Mouse (Mus musculus) retina, embryonic 14.5 days (tissue): ENCODE results near the gene Trp53bp1.
A peak's percentile ranks its signal among the peaks of the same experiment; 100 is the strongest.

ENCODE experiments used
- DNase-seq: peaks from one replicate; pipeline ENCODE4 v3.0.0-alpha.2; 2015; ENCODE audit warnings: low spot score

Trp53bp1 gene

DNA sequence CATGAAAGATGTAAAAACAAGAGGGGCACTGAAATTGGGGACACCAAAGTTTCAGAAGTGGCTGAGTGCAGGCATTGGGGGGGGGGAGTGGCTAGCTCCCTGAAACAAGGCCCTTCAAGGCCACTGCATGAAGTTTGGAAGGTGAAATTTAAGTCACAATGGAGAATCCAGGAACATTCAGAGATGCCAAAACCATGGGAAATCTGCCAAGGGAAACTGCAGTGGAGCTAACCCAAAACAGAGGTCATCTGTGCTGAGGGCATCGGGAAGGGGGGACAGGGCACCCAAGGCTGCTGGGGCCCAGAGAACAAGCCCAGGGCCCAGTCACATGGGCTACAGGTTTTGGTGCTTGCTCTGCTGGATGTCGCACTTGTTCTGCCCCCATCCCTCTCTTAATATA is 21.4 kb downstream of the Trp53bp1 start:
- DNase-seq: no peak

DNA sequence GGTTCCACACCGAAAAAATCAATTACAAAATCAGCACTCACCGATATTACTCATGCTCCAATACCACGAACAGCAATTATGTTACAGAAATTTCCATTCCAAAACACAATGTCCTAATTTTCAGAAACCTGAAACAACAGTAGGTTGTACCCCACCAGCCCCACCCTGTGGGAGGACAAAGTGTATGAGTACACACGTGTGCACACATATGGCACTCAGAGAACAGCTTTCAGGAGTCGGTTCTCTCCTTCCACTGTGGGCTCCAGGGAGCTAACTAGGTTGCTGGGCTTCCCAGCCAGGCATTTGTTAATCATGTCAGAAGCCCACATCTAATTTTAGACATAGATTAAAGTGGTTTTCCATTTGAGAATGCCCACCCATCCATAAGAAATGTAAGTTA is 27.1 kb downstream of the Trp53bp1 start:
- DNase-seq: no peak

DNA sequence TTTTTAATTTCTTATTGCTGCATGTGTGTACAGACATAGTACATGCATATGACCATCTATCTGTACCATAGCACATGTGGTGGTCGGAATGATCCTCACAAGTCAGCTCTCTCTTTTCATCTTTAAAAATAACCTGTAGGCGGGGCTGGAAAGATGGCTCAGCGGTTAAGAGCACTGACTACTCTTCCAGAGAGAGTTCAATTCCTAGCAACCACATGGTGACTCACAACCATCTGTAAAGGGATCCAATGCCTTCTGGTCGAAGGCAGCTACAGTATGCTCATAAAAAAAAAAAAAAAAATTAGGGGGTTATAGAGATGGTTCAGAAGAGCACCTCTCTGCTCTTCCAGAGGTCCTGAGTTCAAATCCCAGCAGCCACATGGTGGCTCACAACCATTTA is 31.8 kb downstream of the Trp53bp1 start:
- no peak for DNase-seq

DNA sequence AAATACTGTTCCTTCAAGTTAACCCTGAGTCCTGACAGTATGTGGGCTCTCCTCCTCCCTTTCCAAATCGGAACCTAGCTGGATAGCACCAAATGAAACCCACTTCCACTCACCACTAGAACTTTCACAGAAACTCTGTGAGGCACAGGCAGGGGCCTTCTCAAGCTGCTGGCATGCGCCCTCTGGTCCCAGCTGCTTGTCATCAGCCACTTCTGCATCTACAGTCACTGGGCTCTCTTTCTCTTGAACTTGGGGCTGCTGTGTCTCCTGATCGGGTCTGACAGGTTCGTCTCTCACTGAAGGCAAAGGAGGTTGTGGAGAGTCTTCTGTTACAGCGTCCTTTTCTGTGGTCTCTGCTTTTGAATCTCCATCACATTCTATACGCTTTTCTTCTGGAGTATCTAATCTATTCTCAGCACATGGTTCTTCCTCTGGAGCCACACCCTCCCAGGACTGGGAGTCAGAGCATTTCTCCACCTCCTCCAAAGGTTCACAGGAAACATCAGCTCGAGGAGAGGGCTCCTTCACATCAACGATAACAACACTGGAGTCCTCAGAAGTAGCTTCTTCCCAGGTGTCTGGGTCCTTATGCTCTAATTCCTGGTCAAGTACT is 35.6 kb downstream of the Trp53bp1 start:
- DNase-seq: no peak

DNA sequence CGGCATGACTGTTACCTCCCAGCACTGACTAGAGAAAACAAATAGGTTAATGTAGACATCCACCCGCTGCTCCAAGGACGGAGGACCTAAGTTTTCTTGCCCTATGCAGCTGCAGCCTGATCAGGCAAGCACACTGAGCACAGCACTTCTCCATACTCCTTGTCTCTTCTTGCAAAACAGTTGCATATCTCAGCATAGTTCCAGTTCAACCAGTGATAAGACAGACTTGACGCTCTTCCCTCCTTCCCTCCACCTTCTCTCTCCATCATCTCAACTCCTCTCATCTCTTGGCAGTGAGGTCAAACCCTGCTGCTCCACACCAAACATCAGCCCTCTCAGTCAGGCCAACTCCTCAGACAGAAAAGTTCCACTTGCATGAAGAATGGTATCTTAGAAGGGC is 43.1 kb downstream of the Trp53bp1 start:
- DNase-seq: no peak

DNA sequence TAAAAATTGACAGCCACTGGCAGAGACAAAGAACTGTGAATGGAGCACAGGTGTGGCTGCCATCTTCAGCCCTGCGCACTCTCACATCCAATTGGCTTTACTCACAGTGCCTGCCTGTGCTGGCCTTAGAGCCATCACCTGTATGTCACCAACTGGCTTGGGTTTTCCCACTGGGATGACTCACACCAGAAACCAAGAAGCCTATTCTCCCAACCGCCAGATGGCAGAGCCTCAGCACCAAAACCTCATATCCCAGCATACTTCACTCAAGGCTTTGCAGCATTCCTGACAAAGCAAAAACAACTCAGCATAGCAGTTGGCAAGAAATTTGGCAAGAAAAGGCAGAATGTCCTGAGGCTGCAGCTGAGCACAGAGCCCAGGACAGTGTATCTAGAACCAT is 48.2 kb downstream of the Trp53bp1 start:
- DNase-seq: no peak

DNA sequence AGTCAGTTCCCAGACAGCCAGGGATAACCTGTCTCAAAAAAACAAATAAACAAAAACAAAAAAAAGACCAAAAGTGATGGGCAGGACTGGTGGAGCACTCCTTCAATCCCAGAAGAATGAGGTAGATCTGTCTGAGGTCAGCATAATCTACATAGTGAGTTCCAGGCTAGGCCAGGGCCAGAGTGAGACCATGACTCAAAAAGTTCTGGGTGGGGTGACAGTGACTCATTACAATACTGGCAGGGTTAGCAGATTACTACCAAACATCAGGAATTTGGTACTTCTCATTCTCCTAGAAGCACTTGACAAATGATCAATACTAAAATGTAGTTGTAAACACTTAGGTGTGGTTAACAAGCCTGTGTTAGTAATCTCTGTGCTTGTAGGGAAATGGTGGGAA is 51.2 kb downstream of the Trp53bp1 start:
- DNase-seq: no peak

DNA sequence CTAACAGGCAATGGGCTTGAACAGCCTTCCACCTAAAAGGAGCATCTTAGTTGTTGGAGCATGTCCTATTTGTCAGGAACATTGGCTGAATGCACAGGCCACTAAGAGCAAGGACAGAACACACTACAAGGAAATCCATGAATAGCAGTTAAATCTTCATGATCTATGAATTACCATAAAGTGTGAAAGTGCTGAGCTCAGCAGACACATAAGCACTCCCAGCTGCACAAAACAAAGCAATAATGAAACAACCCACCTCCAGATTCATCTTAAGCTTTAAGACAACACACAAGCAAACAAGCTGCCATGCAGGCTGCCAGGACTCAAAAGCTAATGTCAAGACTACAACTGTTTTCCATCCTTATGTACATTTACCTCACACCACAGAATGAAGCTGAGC is 52.0 kb downstream of the Trp53bp1 start:
- no peak for DNase-seq

DNA sequence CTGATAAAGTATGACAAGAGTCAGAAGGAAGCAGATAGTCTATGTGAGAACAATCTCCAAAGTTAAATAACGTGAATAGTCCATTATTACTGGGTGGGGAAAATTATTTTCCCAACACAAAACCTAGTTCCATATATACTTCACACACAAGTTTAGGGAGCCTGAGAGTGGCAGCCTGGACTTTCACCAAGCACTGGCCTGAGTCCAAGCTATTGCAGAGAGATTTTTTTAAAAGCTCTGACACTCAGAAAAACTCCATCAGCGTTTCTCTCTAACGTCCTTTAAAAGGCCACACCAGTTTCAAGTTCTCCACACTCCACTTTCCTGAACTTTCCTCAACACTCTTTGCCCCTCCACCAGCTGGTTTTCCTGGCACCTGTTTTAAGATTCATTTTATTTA is 56.7 kb downstream of the Trp53bp1 start:
- DNase-seq: no peak

DNA sequence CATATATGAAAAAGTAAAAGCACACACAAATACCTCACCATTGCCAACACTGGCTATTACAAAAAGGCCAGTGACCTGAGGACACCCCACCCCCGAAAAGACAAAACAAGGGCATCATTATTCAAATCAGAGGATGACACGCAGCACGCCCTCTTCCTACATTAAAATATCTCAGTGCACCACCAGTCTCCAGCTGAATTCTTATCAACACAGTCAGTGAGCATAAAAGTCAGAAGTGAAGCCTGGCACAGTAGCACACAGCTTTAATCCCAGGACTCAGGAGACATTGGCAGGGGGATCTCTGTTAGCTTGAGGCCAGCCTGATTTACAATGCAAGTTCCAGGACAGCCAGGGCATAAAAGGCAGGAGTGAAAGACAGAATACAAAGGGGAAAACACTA is 64.7 kb downstream of the Trp53bp1 start:
- no peak for DNase-seq

DNA sequence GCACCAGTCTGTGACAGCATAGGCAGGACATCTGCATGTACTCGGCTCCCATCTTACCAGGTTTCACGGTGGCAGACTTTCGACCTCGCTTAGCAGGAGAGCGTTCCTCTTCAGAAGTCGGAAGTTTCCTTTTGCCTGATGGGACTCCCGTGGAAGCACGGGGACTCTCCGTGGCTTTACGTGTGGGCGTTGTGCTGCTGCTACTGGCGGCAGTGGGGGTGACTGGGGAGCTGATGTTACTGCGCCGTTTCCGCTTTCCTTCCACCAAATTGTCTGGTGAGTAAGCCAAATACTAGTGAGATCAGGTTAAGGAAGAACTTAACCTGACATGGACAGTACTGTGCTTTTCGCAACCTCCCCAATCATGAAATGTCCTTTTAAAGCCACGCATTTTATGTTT is 66.9 kb downstream of the Trp53bp1 start:
- no peak for DNase-seq

DNA sequence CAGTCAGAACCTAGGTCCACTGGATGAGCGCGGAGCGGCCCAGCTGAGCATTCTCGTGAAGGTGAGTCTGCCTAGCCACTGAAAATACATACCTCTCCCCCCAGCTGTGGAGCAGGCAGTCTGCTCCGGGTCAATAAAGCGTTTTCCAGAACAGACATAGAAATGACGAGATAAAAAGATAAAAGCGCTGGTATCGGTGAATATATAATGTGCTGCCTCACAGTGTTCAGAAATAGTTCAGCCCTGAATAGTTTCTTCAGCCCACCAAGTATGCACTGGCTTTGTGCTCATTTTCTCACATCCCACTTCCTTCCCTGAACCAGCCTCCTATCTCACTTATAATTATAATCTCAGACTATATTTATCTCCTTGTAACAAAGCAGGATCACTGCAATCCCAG is 75.7 kb downstream of the Trp53bp1 start:
- DNase-seq: no peak

DNA sequence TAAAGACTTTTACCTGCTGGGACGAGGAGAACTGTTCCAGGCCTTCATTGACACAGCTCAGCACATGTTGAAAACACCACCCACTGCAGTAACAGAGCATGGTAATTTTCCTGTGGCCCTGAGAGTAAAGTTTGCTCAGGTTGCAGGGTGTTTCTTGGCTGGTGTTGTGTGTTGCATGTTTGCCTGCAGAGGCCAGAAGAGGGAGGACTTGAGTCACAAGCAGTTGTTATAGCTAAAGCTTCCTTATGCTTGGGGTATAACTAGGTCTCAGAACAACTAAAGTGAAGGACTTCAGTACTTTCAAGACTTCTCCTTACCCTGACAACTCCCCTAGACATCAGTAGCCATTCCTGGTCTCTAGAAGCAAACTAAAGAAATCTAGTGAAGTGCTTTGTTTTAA is 82.7 kb downstream of the Trp53bp1 start:
- DNase-seq: no peak

DNA sequence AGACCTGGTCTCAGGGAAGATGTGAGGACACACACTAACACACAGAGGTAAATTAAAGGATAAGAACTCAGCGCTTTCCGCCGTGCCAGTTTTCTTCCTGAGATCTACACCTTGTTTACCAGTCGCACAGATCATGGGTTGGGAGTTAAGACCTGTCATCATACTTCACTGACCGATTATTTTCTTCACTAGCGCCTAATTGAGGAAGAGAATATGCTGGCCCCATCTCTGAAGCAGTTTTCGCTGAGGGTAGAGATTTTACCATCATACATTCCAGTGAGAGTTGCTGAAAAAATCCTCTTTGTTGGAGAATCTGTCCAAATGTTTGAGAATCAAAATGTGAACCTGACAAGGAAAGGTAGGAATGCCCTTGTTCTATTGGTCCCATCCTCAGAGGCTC is 87.1 kb downstream of the Trp53bp1 start:
- no peak for DNase-seq

DNA sequence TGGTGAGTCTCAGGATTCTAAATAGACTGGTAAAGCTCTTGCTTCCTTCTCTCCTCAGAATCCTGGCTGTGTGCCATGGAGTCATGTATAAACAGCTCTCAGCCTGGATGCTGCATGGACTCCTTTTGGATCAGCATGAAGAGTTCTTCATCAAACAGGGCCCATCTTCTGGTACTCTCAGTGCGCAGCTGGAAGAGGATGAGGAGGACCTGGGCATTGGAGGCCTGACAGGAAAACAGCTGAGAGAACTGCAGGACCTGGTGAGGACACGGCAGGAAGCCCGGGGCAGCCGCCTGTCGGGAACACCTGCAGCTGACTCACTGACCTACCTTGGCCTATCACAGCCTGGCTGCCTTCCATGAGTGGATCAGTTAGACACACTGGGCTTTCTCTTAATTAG is 87.8 kb downstream of the Trp53bp1 start:
- no peak for DNase-seq

DNA sequence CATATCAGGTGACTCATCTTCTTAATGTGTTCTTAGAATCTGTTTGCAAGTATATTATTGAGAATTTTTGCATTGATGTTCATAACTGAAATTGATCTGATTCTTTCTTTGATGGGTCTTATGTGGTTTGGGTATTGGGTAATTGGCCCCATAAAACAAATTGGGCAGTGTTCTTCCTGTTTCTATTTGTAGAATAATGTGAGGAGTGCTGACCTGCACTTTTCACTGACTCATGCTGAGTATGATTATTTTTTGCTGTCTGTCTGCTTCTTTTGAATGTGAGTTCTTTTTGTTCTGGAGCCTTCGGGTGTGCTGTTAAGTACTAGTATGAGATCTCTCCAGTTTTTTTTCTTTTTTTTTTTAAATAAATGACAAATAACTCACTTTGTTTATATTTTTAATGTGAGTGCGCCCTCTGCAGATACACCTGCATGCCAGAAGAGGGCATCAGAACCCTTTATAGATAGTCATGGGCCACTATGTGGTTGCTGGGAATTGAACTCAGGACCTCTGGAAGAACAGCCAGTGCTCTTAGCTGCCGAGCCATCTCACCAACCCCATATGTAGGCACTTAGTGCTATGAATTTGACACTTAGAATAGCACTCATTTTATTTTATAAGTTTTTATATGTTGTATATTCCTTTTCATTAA is 92.3 kb downstream of the Trp53bp1 start:
- no peak for DNase-seq

DNA sequence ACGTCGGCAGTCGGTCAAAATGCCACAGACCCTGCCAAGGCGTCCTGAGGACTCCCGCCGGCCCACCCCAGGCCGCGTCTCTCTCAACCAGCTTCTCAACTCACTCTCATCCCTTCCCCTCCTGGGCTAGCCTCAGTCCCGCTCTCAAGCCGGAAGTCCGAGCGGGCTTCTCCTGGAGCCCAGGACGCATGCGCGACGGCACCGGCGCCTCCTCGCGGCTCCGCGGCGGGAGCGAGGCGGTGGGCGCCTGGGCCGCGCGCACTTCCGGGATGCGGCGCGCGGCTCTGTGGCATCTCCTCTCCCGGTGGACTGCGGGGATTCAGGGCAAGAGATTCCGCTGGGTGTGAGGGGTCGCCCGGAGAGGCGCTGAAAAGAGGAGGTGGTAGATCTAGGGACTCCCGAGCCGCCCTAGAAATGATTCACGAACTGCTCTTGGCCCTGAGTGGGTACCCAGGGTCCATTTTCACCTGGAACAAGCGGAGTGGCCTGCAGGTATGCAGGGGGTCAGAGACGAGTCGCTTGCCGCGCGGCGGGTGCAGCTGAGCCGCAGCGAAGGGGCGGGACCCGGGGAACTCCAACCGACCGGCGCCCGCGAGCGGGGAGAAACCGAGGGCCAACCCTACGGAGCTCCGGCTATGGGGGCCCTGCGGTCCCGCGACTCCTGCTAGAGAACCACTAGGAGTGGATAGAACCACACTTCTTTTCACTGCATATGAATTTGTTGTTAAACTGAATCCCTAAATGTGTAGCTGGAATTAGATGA is 100.0 kb downstream of the Trp53bp1 start, which contains the start of gene Zscan29:
TSS of gene Zscan29 (minus strand) at position 146 of the 763 bp plus-strand sequence.
- DNase-seq: peak; percentile 94

DNA sequence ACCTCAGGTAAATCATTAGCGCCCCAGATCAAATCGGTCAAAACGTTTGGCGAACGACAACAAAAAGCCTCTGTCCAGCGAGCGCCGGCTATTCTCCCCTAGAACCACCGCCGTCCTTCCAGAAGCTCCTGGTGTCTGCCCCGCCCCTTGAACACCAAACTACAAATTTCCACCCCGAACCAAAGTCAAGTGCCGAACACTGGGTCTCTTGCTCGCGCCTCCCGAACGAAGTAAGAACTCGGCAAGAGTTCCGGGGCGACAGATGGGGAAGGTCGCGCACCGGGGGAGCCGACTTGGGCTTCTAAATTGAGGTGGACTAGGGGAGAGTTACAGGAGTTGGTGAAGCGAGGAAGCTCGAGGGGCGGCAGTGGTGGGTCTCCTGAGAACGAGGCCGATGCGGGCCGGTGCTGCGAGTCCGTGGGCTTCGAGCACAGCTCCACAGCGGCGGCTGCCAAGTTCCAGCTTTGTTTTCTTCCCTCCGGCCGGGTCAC is 100.7 kb downstream of the Trp53bp1 start, which contains the start of gene Tubgcp4:
TSS of gene Tubgcp4 (plus strand) at position 174 of the 491 bp plus-strand sequence.
- DNase-seq: no peak

DNA sequence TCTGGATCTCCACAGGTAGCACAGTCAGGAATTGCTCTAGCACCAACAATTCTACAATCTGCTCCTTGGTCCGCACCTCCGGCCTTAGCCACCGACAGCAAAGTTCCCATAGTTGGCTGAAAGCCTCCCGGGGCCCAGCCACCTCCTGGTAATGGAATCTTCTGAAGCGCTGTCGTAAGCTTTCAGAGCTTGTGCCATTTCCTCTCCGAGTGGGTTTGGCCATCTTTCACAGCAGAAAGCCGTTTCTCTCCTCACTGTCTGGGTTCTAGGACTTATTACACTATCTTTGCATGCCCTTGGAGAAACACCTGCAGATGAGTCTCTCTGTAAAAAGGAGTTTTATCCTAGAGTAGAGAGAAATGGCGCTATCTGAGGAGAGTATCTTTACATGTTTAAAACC is 101.3 kb downstream of the Trp53bp1 start:
- DNase-seq: peak; percentile 15

DNA sequence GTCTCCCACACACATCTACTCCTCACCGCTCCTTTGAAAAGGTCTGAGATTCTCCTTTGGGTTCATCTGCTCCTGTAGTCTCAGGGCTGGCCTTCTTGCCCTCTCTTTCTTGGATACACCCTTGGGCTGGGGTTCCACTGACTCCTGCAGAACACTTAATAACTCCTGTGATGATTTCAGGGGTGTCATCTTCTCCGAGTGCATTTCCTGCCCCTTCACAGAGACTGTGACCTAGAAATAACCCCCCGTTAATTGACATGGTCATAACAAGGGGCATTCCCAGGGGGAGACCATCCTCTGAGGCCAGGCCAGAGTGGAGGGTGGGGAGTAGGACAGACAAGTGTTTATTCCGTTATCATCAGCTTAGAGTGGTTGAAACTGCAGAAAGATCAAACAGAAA is 102.0 kb downstream of the Trp53bp1 start:
- no peak for DNase-seq

DNA sequence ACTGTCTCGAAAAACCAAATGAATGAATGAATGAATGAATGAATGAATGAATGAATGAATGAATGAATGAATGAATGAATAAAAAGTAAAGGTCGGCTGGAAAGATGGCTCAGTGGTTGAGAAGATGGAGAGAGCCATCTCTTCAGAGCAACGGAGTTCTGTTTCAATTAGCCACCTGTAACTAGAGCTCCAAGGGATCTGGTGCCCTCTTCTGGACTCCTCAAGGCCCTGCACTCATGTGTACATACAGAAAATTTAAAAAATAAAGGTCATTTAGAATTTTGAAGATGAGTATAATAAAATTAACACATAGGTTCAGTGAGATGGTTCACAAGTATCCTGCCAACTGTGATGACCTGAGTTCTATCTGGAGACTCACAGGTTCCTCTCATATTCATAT is 118.1 kb downstream of the Trp53bp1 start:
- DNase-seq: no peak

DNA sequence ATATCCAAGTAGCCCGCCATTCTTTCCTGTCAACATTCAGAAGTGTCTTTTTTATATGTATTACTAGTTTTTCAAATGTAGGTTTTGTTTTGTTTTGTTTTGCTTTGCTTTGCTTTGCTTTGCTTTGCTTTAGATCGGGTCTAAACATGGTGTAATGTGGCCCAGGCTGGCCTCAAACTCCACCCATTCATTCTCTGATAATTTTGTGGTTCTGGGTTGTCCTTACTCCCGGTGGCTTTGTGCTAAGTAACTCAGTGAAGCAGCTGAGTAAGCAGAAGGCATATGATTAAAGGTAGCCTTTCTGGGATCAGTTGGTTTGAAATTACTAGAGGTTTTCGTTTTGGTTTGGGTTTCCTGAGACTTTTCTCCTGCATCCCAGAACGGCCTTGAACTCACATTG is 121.5 kb downstream of the Trp53bp1 start:
- DNase-seq: no peak
